Mouse (Mus musculus): Measurements from ENCODE around the gene Mcee.

The Mcee gene

DNA sequence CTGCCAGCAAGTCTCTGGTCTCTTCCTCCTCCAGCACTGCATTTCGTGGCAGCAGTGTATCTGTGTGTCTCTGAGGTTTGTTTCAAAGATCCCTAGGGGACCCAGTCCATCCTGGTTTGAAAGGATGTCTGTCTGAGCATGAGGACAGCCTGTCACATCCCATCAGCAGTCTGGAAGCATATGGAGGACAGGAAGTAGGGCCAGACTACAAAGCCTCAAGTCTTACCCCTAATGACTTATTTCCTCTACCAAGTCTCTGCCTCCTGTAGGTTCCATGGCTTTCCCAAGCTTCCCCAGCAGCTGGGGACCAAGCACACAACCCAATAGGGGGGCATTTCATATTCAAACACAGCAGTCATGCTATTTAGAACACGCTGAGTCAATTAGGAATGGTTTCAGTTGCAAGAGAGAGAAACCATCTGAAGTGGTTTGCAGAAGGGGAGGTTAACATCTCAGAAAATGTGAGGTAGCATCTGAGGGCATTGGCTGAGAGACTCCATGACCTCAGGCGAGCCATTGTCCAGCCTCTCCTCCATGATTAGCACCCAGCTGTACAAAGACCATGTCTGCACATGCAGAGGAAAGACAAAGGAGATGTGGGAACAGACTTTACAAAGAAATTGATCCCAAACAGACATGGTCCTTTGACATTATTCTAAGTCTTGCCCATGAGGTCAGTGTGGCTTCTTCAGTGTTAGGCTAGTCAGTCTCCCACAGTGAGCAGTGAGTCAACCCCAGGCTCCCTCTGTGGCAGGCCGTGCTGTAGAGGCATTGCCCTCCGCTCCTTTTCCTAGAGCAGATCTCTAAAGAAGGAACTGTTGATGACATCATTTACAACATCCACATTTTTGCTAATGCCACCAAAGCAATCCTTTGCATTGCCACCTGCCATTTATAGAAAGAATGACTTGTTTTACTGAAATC is 47.5 kb downstream of the Mcee start:
- DNase-seq (ENCODE audit: low read depth, low spot score), result no peak

DNA sequence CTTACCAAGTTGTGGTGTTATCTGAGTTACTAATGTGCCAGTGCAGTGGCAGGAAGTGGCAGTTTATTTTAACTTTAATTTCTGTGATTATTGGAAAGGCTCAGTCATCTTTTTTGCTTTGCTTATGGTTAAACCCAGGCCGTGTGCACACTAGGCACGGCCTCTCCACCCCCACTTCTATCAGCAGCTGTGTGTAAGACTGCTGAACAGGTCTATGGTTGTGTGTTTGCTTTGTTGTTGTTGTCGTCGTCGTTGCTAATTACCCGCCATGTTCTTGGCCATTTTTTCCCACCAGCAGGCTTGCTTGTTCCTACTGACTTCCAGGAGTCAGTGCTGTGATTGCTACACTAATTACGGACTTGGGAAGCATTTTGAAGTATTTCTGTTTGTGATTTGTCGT is 48.1 kb downstream of the Mcee start:
- no peak for DNase-seq (ENCODE audit: low read depth, low spot score)

GRCm38 (mm10) chr7:64450631-64451030 is 58.2 kb downstream of the Mcee start:
- DNase-seq (ENCODE audit: low read depth, low spot score), result no peak

DNA sequence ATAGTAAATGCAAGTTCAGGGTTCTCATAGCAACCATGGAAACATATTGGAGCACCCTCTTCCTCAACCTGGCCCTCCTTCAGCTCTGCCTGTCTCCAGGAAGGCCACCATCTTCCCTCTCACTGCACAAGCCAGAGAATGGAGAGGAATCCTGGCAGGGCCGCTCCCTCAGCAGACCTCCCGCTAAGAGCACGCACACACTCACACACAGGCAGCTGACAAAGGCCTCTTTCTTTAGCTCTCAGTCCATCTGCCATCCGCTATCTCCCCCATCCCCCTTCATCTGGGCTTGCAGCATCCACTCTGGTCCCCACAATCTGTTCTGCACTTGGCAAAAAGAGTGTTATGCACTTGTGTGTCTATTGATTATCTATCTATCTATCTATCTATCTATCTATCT is 59.0 kb downstream of the Mcee start:
- no peak for DNase-seq (ENCODE audit: low read depth, low spot score)

- no peak for DNase-seq (ENCODE audit: low read depth, low spot score)
Measured at GRCm38 (mm10) chr7:64451861-64452382, 59.5 kb downstream of the Mcee start.

- DNase-seq (ENCODE audit: low read depth, low spot score), result no peak
Measured at GRCm38 (mm10) chr7:64452471-64453222, 60.2 kb downstream of the Mcee start.

- DNase-seq (ENCODE audit: low read depth, low spot score), result no peak
Measured at GRCm38 (mm10) chr7:64456176-64456575, 63.8 kb downstream of the Mcee start.

GRCm38 (mm10) chr7:64456676-64457075 is 64.3 kb downstream of the Mcee start:
- DNase-seq (ENCODE audit: low read depth, low spot score), result no peak

- no peak for DNase-seq (ENCODE audit: low read depth, low spot score)
Measured at GRCm38 (mm10) chr7:64457811-64458210, 65.4 kb downstream of the Mcee start.

All from R1 (cell line).